8 mouse cellular contexts compared by ENCODE assay signal in genomic region chr5:30959966-30960501, GRCm38 (mm10). TPM values are rescaled to one million over a fixed set of nuclear protein-coding genes. Genes with fewer than 3 reads are reported as not detected.
DNase-seq lines count a peak whose midpoint lies in the region; ATAC-seq lines count a peak whose summit lies in the region.

Preb (minus strand) TSS chr5:30960361.

- peak within 1 kb of the TSS; percentile 69 for H3K4me3 ChIP-seq in hindbrain, embryonic 15.5 days

- under 1% methylated on average over 52 of the region's 56 CpGs for WGBS in hindbrain, embryonic 15.5 days

- H3K9me3 ChIP-seq in hindbrain, embryonic 15.5 days: no peaks in the 10 kb centered on the region

- peak; percentile 97 for ATAC-seq in hindbrain, embryonic 15.5 days (ENCODE audit: low FRiP score, low read depth)

- peaks cover 24% of the 10 kb centered on the region for H3K4me1 ChIP-seq in hindbrain, embryonic 15.5 days (replicated peaks)

- peak within 1 kb of the TSS; percentile 75 for H3K9ac ChIP-seq in hindbrain, embryonic 15.5 days

- no peaks in the 10 kb centered on the region for H3K27me3 ChIP-seq in hindbrain, embryonic 15.5 days

- peak within 1 kb of the TSS; percentile 87 for H3K27ac ChIP-seq in hindbrain, embryonic 15.5 days (replicated peaks)

- H3K36me3 ChIP-seq in hindbrain, embryonic 15.5 days: peaks cover 24% of the 10 kb centered on the region

- DNase-seq in R1 (ENCODE audit: low read depth, low spot score): peak; percentile 97
- peak; percentile 99 to 100 for DNase-seq in cerebellum, postnatal 25 days
- peak; percentile 99 for DNase-seq in frontal cortex, postnatal 36 days (ENCODE audit: low spot score in 2 of 2)
- peak; percentile 96 for DNase-seq in left cerebral cortex, adult 11 months (ENCODE audit: low spot score)
- peak; percentile 99 for DNase-seq in lung, postnatal 4 days
- peak; percentile 99 for DNase-seq in retina, postnatal 7 days (ENCODE audit: low read depth, low spot score)
- peak; percentile 98 for DNase-seq in urinary bladder, adult 2 months (ENCODE audit: low spot score)

- H3K4me2 ChIP-seq in hindbrain, embryonic 15.5 days: peak within 1 kb of the TSS; percentile 69

RNA-seq across cellular contexts. Expression of gene Preb, which starts in this region (rescaled TPM):
- polyA plus RNA-seq in hindbrain, embryonic 15.5 days (2015; fragmentation: Nextera tagmentation; extraction: Ambion mirVana): 103 and 124 TPM in 2 replicates
- 166 and 214 TPM in 2 replicates for polyA plus RNA-seq in urinary bladder, adult 2 months (2012; rRNA removed)

Comparison
In these comparisons a context has a peak if more than half of its experiments do, and no peak if none do; other contexts are left out.
1. Peak in every context shown above with its lines: DNase-seq, ATAC-seq, H3K4me3 ChIP-seq and H3K27ac ChIP-seq.